Mouse (Mus musculus) erythroid progenitor cell, adult 5-6 weeks (primary cell): Measurements from ENCODE around the gene Abcc1. TPM values are rescaled to one million over a fixed set of nuclear protein-coding genes. Genes with fewer than 3 reads are reported as not detected.

Source experiments
- ATAC-seq: replicated peaks from 2 replicates; pipeline ENCODE4 v1.8.0; 2016; ENCODE audit warnings: moderate number of reproducible peaks, mild to moderate bottlenecking, moderate TSS enrichment, inconsistent platforms; ENCODE audit not compliant: poor library complexity, low FRiP score, severe bottlenecking
- total RNA-seq, 2 experiments: library from RNA; stranded (forward) in 1 of 2; stranded (reverse) in 1 of 2; fragments of 150-400 nt in 1 of 2; fragments of 186-747, 209-891 nt in 1 of 2; gene quantifications; 2 replicates each; pipeline versions ENCODE4 v1.2.3 to v1.2.4; 2015 to 2017; ENCODE audit warnings: low replicate concordance in 2 of 2

Abcc1 gene
- total RNA-seq, 2 experiments from 2014 or later = 2.5 to 2.8 TPM

DNA sequence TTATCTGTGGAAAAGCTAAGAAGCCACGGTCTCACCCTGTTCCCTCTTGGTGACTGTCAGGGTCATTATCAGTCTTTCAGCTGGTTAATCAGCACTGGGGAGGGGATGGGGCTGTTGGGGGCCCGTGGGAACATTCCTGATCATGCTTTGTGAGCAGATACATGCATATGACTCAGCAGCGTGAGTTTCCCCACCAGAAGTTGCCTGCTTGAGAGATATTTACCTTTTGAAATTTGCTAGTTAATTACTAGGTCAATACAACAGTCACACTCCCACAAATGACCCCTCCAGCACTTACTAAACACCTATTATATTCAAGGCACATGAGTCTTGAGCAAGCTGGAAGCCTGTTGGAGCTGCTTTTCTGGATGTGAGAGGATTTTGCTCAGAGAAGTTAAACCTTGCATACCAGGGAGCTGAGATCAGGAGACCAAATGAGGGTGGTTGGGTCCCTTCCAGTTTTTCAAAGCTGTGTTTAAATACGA is 11.5 kb downstream of the Abcc1 start:
- no peak for ATAC-seq

DNA sequence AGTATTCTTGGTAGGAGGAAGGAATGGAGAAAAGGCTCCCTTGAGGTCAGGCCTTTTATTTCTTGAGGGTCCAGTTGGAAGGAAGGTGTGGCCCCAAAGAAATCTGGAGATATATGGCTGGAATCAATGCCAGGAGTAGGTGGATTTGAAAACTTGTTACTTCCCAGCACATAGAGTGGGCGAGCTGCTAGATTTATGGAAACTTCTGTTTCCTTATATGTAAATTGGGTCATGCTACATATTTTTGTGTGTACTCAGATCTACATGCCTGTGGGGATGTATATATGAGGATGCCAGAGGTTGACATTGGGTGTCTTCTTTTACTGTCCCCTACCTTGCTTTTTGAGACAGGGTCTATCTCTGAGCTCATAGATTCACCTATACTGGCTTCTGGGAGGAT is 14.6 kb downstream of the Abcc1 start:
- no peak for ATAC-seq

DNA sequence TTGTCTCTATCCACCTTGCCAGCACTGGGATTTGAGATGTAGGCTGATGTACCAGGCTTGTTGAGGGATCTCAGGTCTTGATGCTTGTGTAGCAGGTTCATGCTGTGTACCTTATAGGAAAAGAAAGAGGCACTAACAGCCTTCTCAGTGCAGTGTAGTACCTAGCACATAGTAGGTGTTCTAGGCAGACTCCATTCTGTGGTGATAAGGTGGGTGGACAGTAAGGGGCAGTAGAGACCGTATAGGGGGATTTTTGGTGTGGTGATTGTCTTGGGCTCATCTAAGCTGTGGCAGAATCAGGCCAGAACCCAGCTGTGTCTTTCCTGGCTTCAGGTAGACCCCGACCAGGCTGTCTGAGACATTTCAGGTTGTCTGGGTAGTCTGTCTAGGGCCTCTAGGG is 15.0 kb downstream of the Abcc1 start:
- ATAC-seq = no peak

DNA sequence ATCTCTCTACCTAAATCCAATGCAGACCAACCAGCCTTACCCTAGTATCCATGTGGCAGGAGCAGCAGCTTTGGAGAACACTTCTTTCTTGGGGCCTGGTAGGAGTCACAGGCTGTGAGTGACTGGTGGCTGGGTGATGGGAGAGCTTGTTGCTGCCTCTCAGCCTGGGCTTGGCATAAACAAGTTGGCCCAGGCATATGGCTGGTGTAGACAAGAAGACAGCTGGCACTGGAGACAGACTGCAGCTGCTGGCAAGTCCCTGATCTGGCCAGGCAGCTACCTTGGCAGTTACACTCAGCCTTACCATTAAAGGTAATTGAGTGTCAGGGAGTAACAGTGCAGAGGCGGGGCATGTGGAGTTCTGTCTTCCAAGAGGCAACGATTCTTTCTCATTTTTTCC is 16.0 kb downstream of the Abcc1 start:
- no peak for ATAC-seq

GRCm38 (mm10) chr16:14378654-14379053 is 17.3 kb downstream of the Abcc1 start:
- no peak for ATAC-seq

- ATAC-seq = no peak
These were observed 18.5 kb downstream of the Abcc1 start for GRCm38 (mm10) chr16:14379888-14380287.

GRCm38 (mm10) chr16:14381061-14381665 is 19.8 kb downstream of the Abcc1 start:
- ATAC-seq = no peak

- ATAC-seq = no peak
These were observed 37.9 kb downstream of the Abcc1 start for GRCm38 (mm10) chr16:14399303-14399702.

DNA sequence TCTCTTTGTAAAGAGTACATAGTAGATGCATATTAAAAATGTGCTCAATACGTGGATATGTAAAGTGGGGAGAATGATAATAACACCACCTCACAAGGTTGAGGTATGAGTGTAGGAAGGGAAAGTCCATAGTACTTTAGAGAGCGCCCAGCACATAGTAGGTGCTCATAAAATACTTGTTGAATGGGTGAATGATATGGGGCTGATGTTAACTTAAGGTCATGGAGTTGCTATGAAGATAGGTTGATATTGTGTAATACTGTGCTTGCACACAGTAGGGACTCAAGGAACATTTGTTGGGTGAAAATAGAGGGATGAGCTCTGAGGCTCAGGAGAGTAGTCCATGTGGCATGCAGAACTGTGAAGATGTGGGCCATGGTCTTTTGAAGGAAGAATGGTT is 42.1 kb downstream of the Abcc1 start:
- ATAC-seq = no peak

GRCm38 (mm10) chr16:14405636-14406035 is 44.3 kb downstream of the Abcc1 start:
- ATAC-seq = no peak

DNA sequence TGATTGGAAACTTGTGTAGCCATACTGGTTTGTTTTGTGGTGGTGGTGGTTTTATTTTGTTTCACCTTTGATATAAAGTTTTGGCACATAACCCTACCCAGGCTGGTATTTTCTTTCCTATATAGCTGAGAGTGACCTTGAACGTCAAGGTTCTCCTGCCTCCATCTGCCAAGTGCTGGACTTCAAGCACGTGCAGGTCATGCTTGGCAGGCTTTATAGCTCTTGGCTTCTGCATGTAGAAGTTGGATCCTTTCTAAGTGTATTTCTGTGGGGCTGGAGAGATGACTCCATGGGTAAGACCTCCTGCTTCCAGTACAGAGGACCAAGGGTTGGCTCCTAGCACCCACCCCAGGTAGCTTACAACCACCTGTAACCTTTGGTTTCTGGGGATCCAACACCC is 47.8 kb downstream of the Abcc1 start:
- ATAC-seq = no peak

GRCm38 (mm10) chr16:14409776-14410175 is 48.4 kb downstream of the Abcc1 start:
- no peak for ATAC-seq

- no peak for ATAC-seq
These were observed 49.3 kb downstream of the Abcc1 start for GRCm38 (mm10) chr16:14410611-14411010.

- ATAC-seq = no peak
These were observed 49.8 kb downstream of the Abcc1 start for GRCm38 (mm10) chr16:14411156-14411555.

DNA sequence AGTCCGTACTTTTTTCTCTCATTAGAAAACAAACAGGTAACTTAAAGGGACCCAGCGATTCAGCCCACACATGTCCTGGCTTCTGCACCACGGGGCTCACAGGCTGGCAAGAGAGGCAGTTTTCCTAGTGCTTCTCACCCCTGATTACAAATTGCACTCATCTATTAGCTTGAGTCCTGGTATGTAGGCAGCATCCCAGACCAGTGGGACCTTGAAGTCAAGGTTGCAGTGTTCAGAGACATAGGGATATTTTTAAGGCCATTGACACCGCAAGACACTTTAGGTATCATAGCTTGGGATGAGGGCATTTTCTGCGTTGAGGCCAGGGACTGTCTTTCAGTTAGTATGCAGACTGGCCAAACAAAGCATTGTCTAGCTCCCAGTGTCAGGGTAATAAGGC is 51.2 kb downstream of the Abcc1 start:
- no peak for ATAC-seq

DNA sequence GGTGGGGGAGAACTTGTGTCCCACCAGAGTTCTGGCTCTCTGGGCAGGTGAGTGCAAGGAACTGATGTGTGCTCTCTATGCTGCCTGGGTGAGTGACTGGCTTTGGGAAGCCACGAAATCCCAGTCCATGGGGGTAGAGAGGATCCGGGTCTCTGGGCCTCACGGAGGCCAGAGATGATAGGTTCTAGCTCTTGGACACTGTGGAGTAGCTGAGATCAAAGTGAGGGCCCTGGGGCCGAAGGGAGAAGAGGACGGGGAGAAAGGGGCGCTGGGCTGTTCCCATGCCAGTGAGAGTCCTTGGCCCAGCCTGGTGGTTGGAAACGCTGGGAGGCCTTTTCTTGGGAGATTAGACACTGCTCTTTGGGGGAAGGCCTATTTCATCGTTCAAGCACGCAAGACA is 53.8 kb downstream of the Abcc1 start:
- no peak for ATAC-seq

DNA sequence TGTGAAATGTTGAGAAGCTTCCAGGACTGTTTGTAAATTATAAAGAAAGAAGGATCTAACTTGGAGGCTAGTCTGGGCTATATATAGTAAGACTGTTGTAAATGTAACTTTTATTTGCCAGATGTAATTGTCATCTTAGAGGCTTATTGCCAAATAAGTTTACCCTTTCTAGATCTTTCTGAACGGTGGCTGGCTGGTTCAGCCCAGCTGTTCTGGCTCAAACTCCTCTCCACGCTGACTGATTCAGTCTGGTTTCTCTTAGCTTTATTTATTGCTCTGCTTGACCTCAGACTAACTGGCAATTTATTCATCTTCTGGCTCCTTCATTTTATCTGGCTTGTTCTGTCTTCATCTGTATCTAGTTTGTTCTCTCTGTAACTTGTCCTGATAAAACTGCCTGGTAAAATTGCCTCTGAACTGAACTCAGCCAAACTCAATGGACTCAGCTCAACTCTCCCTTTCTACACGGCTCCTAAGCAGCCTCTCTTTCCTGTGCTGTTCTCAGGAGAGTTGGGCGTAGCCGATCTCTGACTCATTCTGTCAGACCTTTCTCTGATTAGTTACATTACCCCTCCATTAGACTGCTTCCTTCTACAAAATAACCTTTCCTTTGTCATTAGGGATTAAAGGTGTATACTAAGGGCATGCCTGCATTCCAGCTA is 55.7 kb downstream of the Abcc1 start:
- no peak for ATAC-seq

GRCm38 (mm10) chr16:14420496-14421132 is 59.3 kb downstream of the Abcc1 start:
- no peak for ATAC-seq

DNA sequence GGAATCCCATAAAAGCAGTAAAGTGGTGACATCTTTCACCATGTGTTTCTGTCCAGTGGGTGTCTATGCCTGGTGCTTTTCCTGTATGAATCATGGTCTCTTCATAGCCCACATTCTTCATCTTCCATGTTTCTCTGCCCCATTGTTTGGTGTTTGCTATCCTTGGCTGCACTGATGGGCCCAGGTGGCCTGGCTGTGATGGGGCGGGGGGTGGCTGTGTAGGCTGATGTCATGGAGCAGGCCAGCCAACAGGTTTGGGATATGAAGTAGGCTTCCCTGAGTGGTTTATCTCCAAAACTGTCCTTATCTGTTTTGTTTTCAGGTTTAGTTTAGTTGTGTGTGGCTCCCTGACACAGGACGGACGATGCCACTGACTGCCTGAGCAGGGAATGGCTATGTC is 60.7 kb downstream of the Abcc1 start:
- no peak for ATAC-seq

DNA sequence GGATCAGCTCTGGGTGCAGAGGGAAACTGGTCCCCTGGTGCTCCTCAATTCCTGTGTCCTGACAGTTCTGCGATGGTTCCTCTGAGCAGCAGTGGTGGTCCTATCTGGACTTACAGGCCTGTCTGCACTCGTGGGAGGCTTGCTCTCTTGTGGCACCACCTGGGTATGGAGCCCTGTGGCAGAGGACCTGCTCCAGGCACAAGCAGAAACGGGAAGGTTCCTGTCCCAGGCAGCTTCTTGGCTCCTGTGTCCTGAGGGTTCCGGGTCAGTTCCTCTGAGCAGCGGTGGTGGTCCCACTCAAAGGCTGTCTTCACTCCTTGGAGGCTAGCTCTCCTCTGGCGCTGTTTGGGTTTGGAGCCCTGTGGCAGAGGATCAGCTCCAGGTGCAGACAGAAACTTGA is 68.0 kb downstream of the Abcc1 start:
- ATAC-seq = no peak

GRCm38 (mm10) chr16:14432996-14433395 is 71.6 kb downstream of the Abcc1 start:
- ATAC-seq = no peak
